Mouse (Mus musculus) stomach, adult 2 months (tissue): Measurements from ENCODE around the gene Il22ra2. TPM values are rescaled to one million over a fixed set of nuclear protein-coding genes. Genes with fewer than 3 reads are reported as not detected.

Experiments used
- polyA plus RNA-seq: library from polyadenylated mRNA; depleted of rRNA; stranded (reverse); fragments of >200 nt; gene quantifications from 2 replicates; pipeline ENCODE4 v1.2.3, GENCODE M21; 2012; rRNA removed

The Il22ra2 gene
- polyA plus RNA-seq: not detected in 2 replicates

DNA sequence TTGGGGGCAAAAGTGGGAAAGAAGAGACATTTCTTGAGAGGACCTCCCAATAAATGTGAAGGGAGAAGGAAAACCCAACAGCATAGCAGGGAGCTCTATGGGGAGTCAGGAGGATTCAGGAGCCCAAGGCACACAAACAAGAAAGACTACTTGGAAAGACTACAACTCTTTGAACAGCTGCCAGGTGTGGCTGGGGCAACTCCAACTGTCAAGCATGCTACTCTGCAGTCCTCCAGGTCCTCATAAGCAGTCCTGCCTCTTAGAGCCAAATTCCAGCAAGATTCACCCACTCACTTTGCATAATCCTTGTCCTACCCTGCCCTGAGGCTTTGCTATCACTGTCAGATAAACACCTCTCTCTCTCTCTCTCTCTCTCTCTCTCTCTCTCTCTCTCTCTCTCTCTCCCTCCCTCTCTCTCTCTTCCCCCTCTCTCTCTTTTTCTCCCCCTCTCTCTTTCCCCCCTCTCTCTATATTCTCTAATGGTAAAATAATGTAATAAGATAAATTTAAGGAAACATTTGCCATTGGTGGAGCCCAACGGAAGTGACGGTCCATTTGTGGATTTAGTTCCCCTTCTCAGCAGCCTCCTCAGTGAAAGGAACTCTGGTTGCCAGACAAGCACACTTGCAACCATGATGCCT lies at the start of gene Il22ra2:
Gene Il22ra2, plus strand, starts transcription at position 591 of the 641 bp plus-strand sequence.

GRCm38 (mm10) chr10:19591641-19592441 lies 30.0 kb upstream of the Il22ra2 start, which contains the start of gene Ifngr1:
Gene Ifngr1 (plus strand): TSS chr10:19591949.

Other genes starting within 250 kb of the Il22ra2 start
- 10.3 and 14.6 TPM in 2 replicates for gene Ifngr1, start 30.0 kb upstream of the Il22ra2 start, polyA plus RNA-seq
- gene Il20ra, start 90.6 kb downstream of the Il22ra2 start, polyA plus RNA-seq: 0.14 and 0.31 TPM in 2 replicates
- gene Slc35d3, start 229.5 kb downstream of the Il22ra2 start, polyA plus RNA-seq: 0.82 and 0.94 TPM in 2 replicates